Mouse (Mus musculus) hindbrain, embryonic 14.5 days (tissue): ENCODE results near the gene Ehd2. TPM values are rescaled to one million over a fixed set of nuclear protein-coding genes. Genes with fewer than 3 reads are reported as not detected.
A peak's percentile ranks its signal among the peaks of the same experiment; 100 is the strongest.

ENCODE experiments used
- ATAC-seq: fragments of 200-750 bp; cut with Nextera tagmentation; 2 replicates; pipeline ENCODE4 v1.8.0; 2017; ENCODE audit warnings: moderate number of reproducible peaks, mild to moderate bottlenecking, moderate TSS enrichment, moderate library complexity; ENCODE audit not compliant: low FRiP score
- DNase-seq: peaks from one replicate; pipeline ENCODE4 v3.0.0-alpha.2; 2015; ENCODE audit warnings: low spot score
- H3K27ac ChIP-seq: fragments of 300-500 bp; sonication (generic); 2 replicates; pipeline ENCODE4 v1.5.1; 2014; ENCODE audit warnings: mild to moderate bottlenecking, moderate library complexity
- H3K27me3 ChIP-seq: fragments of 300-500 bp; sonication (generic); 2 replicates; pipeline ENCODE4 v1.6.1; 2014; ENCODE audit warnings: mild to moderate bottlenecking, low read length, mixed read lengths; ENCODE audit not compliant: control insufficient read depth, insufficient read depth
- H3K36me3 ChIP-seq: fragments of 300-500 bp; sonication (generic); replicated peaks from 2 replicates; pipeline ENCODE4 v1.6.1; 2014; ENCODE audit not compliant: control insufficient read depth, insufficient read depth
- H3K4me1 ChIP-seq: fragments of 300-500 bp; sonication (generic); replicated peaks from 2 replicates; pipeline ENCODE4 v1.6.1; 2014; ENCODE audit warnings: antibody characterized with exemption, low read length, mixed read lengths; ENCODE audit not compliant: control insufficient read depth, insufficient read depth
- H3K4me2 ChIP-seq: fragments of 300-500 bp; sonication (generic); replicated peaks from 2 replicates; pipeline ENCODE4 v1.6.1; 2014; ENCODE audit warnings: mild to moderate bottlenecking, moderate library complexity
- H3K4me3 ChIP-seq: fragments of 300-500 bp; sonication (generic); replicated peaks from 2 replicates; pipeline ENCODE4 v1.5.1; 2014; ENCODE audit warnings: mild to moderate bottlenecking, low read length
- H3K9ac ChIP-seq: fragments of 300-500 bp; sonication (generic); 2 replicates; pipeline ENCODE4 v1.6.1; 2014
- H3K9me3 ChIP-seq: fragments of 300-500 bp; sonication (generic); 2 replicates; pipeline ENCODE4 v1.6.1; 2016; ENCODE audit warnings: low read length; ENCODE audit not compliant: control insufficient read depth
- WGBS: fragments of 180-500 bp; shearing (Covaris S2); extraction: QIAGEN DNeasy Blood & Tissue Kit; methylation state at CpG from one replicate; pipeline ENCODE4 v1.1.7; 2014; 5-methylcytosine and 5-hydroxymethylcytosine counted together
- polyA plus RNA-seq: library from polyadenylated mRNA; unstranded; fragments of >200 nt; fragmentation: Nextera tagmentation; extraction: Ambion mirVana; gene quantifications from 2 replicates; pipeline ENCODE4 v1.2.1, GENCODE M21; 2014

Gene Ehd2
- polyA plus RNA-seq, 1 experiment from 2014 or later = 5.6 TPM

GRCm38 (mm10) chr7:15981538-15981937 lies 14.2 kb upstream of the Ehd2 start:
- peaks cover 56% of the 10 kb centered on the region for H3K36me3 ChIP-seq
- DNase-seq (no peak), ATAC-seq (no peak; the same call in 1 of the 2 replicates)
- H3K4me3 ChIP-seq = no peak overlapping the region
- H3K27ac ChIP-seq = no peak overlapping the region
- H3K9me3 ChIP-seq = no peaks in the 10 kb centered on the region
- no peak overlapping the region for H3K4me2 ChIP-seq
- 82% methylated on average over 4 of the region's 4 CpGs for whole genome bisulfite sequencing
- no peak overlapping the region for H3K9ac ChIP-seq
- H3K4me1 ChIP-seq = no peaks in the 10 kb centered on the region
- no peaks in the 10 kb centered on the region for H3K27me3 ChIP-seq

DNA sequence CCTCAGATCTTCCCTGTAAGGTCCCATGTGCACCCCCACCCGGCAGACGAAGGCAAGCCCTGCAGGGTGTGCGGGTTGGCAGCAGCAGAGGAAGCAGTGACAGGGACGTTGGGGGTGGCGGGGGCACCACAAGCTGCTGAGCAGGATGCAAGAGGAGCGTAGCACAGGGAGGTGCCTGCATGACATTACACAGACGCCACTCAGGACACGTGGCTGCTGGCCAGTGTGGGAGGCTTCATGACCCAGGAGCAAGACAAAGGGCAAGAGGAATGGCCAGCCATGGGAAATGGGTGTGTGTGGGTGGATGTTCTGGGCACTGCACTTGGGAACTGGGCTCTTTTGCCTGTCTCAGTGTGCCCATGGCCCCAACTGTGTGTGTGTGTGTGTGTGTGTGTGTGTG lies 12.9 kb upstream of the Ehd2 start:
- Histone ChIP-seq H3K9ac (no peak overlapping the region), H3K9me3 (no peaks in the 10 kb centered on the region), H3K27me3 (no peaks in the 10 kb centered on the region), H3K27ac (no peak overlapping the region), H3K4me2 (no peak overlapping the region), H3K4me3 (no peak overlapping the region), H3K36me3 (peaks cover 56% of the 10 kb centered on the region), H3K4me1 (no peaks in the 10 kb centered on the region)
- ATAC-seq (no peak), DNase-seq (no peak)
- 88% methylated on average over 8 of the region's 8 CpGs for WGBS

GRCm38 (mm10) chr7:15975904-15976303 lies 8.5 kb upstream of the Ehd2 start:
- Histone ChIP-seq H3K27me3 (no peaks in the 10 kb centered on the region), H3K36me3 (peaks cover 84% of the 10 kb centered on the region), H3K27ac (no peak overlapping the region), H3K4me1 (no peaks in the 10 kb centered on the region), H3K9ac (no peak overlapping the region), H3K4me2 (no peak overlapping the region), H3K4me3 (no peak overlapping the region), H3K9me3 (no peaks in the 10 kb centered on the region)
- WGBS = 86% methylated on average over 4 of the region's 4 CpGs
- ATAC-seq = no peak
- DNase-seq = peak; percentile 49

DNA sequence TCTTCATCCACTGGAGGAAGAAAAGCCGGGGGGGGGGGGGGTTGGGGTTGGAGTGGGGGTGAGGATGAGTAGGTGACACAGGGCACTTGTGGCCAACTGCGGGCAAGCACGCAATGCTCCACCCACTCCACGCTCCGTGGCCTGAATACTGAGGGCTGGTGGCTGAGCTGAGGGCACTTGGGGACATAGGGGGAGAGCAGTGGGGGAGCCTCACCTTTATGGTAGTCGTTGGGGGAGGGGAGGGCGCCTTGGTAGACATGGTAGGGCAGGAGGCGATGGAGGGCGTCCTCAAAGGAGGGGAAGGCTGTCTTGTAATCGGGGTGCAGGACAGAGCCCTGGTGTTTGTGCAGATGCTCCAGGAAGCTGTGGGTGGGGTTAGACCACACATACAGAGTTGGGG lies 8.1 kb upstream of the Ehd2 start:
- no peak overlapping the region for H3K4me3 ChIP-seq
- DNase-seq (no peak), ATAC-seq (no peak)
- no peak overlapping the region for H3K4me2 ChIP-seq
- H3K4me1 ChIP-seq = no peaks in the 10 kb centered on the region
- H3K9ac ChIP-seq = no peak overlapping the region
- peaks cover 81% of the 10 kb centered on the region for H3K36me3 ChIP-seq
- no peaks in the 10 kb centered on the region for H3K9me3 ChIP-seq
- no peaks in the 10 kb centered on the region for H3K27me3 ChIP-seq
- no peak overlapping the region for H3K27ac ChIP-seq
- WGBS = 89% methylated on average over 10 of the region's 10 CpGs

- H3K9me3 ChIP-seq = no peaks in the 10 kb centered on the region
- no peaks in the 10 kb centered on the region for H3K27me3 ChIP-seq
- H3K4me1 ChIP-seq = no peaks in the 10 kb centered on the region
- no peak overlapping the region for H3K27ac ChIP-seq
- peaks cover 88% of the 10 kb centered on the region for H3K36me3 ChIP-seq
- H3K9ac ChIP-seq = no peak overlapping the region
- WGBS = 72% methylated on average over 5 of the region's 5 CpGs
- DNase-seq (peak; percentile 32), ATAC-seq (no peak)
- no peak overlapping the region for H3K4me2 ChIP-seq
- H3K4me3 ChIP-seq = no peak overlapping the region
These were observed 7.3 kb upstream of the Ehd2 start for GRCm38 (mm10) chr7:15974712-15975111.

GRCm38 (mm10) chr7:15972247-15972646 lies 4.9 kb upstream of the Ehd2 start:
- ATAC-seq = 0 out of 2 replicates have a peak, but pooled peaks have one; percentile 4
- H3K4me1 ChIP-seq = no peaks in the 10 kb centered on the region
- no peaks in the 10 kb centered on the region for H3K9me3 ChIP-seq
- H3K27me3 ChIP-seq = no peaks in the 10 kb centered on the region
- H3K27ac ChIP-seq = no peak overlapping the region
- H3K4me3 ChIP-seq = no peak overlapping the region
- H3K9ac ChIP-seq = no peak overlapping the region
- H3K36me3 ChIP-seq = peaks cover 67% of the 10 kb centered on the region
- H3K4me2 ChIP-seq = no peak overlapping the region
- 64% methylated on average over 25 of the region's 25 CpGs for WGBS
- DNase-seq = no peak

- no peak for DNase-seq
- Histone ChIP-seq H3K9me3 (no peaks in the 10 kb centered on the region), H3K4me3 (no peak overlapping the region), H3K4me2 (no peak overlapping the region), H3K27ac (no peak overlapping the region), H3K36me3 (peaks cover 44% of the 10 kb centered on the region), H3K9ac (no peak overlapping the region), H3K4me1 (no peaks in the 10 kb centered on the region), H3K27me3 (no peaks in the 10 kb centered on the region)
- 83% methylated on average over 3 of the region's 3 CpGs for WGBS
- ATAC-seq = no peak
These were observed 2.3 kb upstream of the Ehd2 start for GRCm38 (mm10) chr7:15969674-15970073.

DNA sequence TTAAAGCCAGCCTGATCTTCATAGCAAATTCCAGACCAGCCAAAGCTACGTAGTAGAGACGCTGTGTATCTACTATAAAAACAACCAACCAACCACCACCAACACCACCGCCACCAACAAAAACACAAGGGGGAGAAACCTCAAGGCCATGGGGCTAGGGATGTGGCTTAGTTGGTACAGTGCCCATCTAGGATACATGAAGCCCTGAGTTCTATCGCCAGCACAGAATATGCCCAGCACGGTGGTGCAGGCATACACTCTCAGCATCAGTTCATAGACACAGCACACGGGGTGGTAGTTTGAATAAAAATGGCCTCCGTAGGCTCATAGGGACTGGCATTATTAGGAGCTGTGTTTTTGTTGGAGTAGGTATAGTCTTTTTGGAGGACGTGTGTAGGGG lies 955 bp upstream of the Ehd2 start:
- WGBS = 91% methylated on average over 8 of the region's 8 CpGs
- no peak for ATAC-seq

DNA sequence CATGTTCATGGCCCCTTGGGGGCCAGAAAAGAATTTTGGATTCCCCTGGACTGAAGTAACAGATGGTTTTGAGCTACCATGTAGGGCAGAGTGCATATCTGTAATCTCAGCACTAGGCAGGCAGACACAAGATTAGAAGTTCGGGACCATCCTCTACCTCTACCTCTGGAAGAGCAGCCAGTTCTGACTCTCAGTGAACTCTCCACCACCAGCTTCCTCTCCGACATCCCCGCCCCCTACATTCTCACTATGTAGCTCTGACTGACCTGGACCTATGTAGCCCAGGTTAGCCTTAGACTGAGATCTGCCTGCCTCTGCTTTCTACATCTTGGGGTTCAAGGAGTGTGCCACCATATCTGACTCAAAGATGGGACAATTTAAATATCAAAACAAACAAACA lies 878 bp downstream of the Ehd2 start:
- Histone ChIP-seq H3K27me3 (no peaks in the 10 kb centered on the region), H3K4me1 (peaks cover 8% of the 10 kb centered on the region; the same call in 1 of the 2 replicates), H3K9me3 (no peaks in the 10 kb centered on the region), H3K27ac (no peak overlapping the region), H3K4me3 (0 out of 2 replicates have a peak overlapping the region, but pooled peaks have one; percentile 24), H3K36me3 (peaks cover 12% of the 10 kb centered on the region), H3K9ac (no peak overlapping the region), H3K4me2 (no peak overlapping the region)
- DNase-seq (no peak), ATAC-seq (no peak)
- WGBS = 82% methylated on average over 3 of the region's 3 CpGs

More for the DNA sequence above, 955 bp upstream of the Ehd2 start:
- DNase-seq = no peak
- Histone ChIP-seq H3K4me1 (no peaks in the 10 kb centered on the region), H3K4me3 (no peak overlapping the region), H3K27ac (no peak overlapping the region), H3K9ac (no peak overlapping the region), H3K27me3 (no peaks in the 10 kb centered on the region), H3K9me3 (no peaks in the 10 kb centered on the region), H3K36me3 (peaks cover 31% of the 10 kb centered on the region), H3K4me2 (no peak overlapping the region)
